Mouse (Mus musculus): ENCODE measurements around the gene Gpr137b. TPM values are rescaled to one million over a fixed set of nuclear protein-coding genes. Genes with fewer than 3 reads are reported as not detected.
"Not testable (repeated sequence)": the region's sequence is repeated elsewhere in the genome, so short reads cannot be mapped to it uniquely, and the experiment has no call there.

The Gpr137b gene
- total and polyA plus RNA-seq, 3 experiments = 0.08 to 2.5 TPM; not detected in 1

DNA sequence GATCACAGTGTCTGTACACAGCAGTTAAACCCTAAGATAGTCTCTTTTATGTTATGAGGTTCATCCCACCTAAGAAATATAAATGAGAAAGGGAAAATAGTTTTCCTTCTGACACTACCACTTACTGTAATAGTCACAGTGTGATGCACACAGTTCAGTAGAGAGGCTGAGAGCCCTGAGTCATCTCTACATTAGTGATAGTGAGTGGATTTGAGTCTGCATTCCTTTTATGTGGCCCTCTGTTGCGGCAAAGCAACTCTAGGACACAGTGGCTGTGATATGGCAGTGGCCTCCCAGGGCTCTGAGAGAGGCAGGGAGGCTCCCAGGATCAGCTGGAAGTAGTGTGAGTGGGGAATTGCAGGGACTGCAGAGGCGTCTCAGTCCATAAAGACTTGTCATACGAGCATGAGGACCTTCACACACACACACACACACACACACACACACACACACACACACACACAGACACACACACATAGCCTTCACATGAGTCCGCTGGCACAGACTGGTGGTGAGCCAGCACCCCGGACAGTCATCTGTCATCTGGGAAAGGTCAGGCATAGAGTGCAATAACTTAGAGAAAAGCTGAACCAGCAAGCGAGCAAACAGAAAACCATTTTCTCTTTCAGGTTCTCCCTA, 10.8 kb upstream of the Gpr137b start:
- not testable (repeated sequence) for H3K79me2 ChIP-seq (ENCODE audit: control insufficient read depth, insufficient read depth, low read length, poor library complexity); H3K9ac ChIP-seq (ENCODE audit: control insufficient read depth, low read depth, low read length, poor library complexity, severe bottlenecking); H3K36me3 ChIP-seq (ENCODE audit: control insufficient read depth in 1 of 2, insufficient read depth in 2 of 2, low read length in 2 of 2); H3K9me3 ChIP-seq (replicated peaks; ENCODE audit: insufficient read depth, low read length); H3K27me3 ChIP-seq (ENCODE audit: control insufficient read depth in 1 of 2, insufficient read depth in 2 of 2, low read length in 2 of 2); H3K27ac ChIP-seq (ENCODE audit: control insufficient read depth, low read depth, low read length); H3K4me1 ChIP-seq (ENCODE audit: control insufficient read depth in 1 of 2, insufficient read depth in 2 of 2, low read length in 2 of 2); H3K4me3 ChIP-seq (ENCODE audit: control insufficient read depth in 1 of 2, insufficient read depth in 1 of 2, low read depth in 2 of 2, low read length in 2 of 2); DNase-seq (ENCODE audit: low read depth, low spot score)

DNA sequence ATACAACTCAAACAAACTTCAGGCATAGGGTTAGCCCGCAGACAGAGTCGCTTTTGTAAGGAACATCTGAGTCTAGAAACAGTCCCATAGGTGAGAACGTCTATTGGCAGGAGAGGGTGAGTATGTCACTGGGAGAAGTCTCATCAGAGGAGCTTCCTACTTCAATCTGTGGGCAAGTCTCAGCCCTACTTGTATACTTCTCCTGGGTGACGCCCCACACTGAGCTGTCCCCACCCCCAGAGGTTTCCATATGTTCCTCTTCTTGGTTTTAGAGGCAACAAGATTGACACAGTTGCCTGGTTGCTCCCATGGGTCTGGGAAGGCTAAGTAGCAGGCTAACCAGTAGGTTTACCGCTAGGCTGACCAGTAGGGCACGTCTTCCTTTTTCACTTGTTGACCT, 10.0 kb upstream of the Gpr137b start:
- H3K27ac ChIP-seq (ENCODE audit: control insufficient read depth, low read depth, low read length); H3K79me2 ChIP-seq (ENCODE audit: control insufficient read depth, insufficient read depth, low read length, poor library complexity); DNase-seq (ENCODE audit: low read depth, low spot score); H3K9me3 ChIP-seq (replicated peaks; ENCODE audit: insufficient read depth, low read length); H3K4me1 ChIP-seq (ENCODE audit: control insufficient read depth in 1 of 2, insufficient read depth in 2 of 2, low read length in 2 of 2); H3K4me3 ChIP-seq (ENCODE audit: control insufficient read depth in 1 of 2, insufficient read depth in 1 of 2, low read depth in 2 of 2, low read length in 2 of 2); H3K36me3 ChIP-seq (ENCODE audit: control insufficient read depth in 1 of 2, insufficient read depth in 2 of 2, low read length in 2 of 2); H3K9ac ChIP-seq (ENCODE audit: control insufficient read depth, low read depth, low read length, poor library complexity, severe bottlenecking); H3K27me3 ChIP-seq (ENCODE audit: control insufficient read depth in 1 of 2, insufficient read depth in 2 of 2, low read length in 2 of 2): not testable (repeated sequence)

DNA sequence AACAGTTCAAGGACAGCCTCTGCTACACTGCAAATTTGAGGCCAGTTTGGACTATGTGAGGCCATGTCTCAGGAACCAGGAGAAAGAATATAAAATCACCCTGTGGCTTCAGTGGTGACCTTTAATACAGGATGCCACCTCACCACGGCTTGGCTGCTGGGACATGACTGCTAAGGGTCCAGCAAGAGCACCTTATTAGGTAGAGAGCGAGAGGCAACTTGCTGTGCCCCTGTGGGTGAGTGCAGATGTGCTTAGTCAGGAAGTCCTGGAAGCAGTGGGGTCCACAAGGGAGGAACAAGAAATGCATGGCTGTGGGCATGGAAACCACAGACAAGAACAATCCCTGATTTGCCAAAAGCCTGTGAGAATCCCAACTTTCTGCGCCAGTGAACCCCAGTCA, 9.6 kb upstream of the Gpr137b start:
- H3K79me2 ChIP-seq (ENCODE audit: control insufficient read depth, insufficient read depth, low read length, poor library complexity); H3K27ac ChIP-seq (ENCODE audit: control insufficient read depth, low read depth, low read length); H3K9me3 ChIP-seq (replicated peaks; ENCODE audit: insufficient read depth, low read length); H3K4me1 ChIP-seq (ENCODE audit: control insufficient read depth in 1 of 2, insufficient read depth in 2 of 2, low read length in 2 of 2); H3K4me3 ChIP-seq (ENCODE audit: control insufficient read depth in 1 of 2, insufficient read depth in 1 of 2, low read depth in 2 of 2, low read length in 2 of 2); DNase-seq (ENCODE audit: low read depth, low spot score); H3K36me3 ChIP-seq (ENCODE audit: control insufficient read depth in 1 of 2, insufficient read depth in 2 of 2, low read length in 2 of 2); H3K9ac ChIP-seq (ENCODE audit: control insufficient read depth, low read depth, low read length, poor library complexity, severe bottlenecking); H3K27me3 ChIP-seq (ENCODE audit: control insufficient read depth in 1 of 2, insufficient read depth in 2 of 2, low read length in 2 of 2): not testable (repeated sequence)

GRCm38 (mm10) chr13:13402818-13403217, 9.0 kb upstream of the Gpr137b start:
- H3K4me3 ChIP-seq (ENCODE audit: control insufficient read depth in 1 of 2, insufficient read depth in 1 of 2, low read depth in 2 of 2, low read length in 2 of 2); H3K27ac ChIP-seq (ENCODE audit: control insufficient read depth, low read depth, low read length); H3K36me3 ChIP-seq (ENCODE audit: control insufficient read depth in 1 of 2, insufficient read depth in 2 of 2, low read length in 2 of 2); H3K9me3 ChIP-seq (replicated peaks; ENCODE audit: insufficient read depth, low read length); H3K79me2 ChIP-seq (ENCODE audit: control insufficient read depth, insufficient read depth, low read length, poor library complexity); H3K9ac ChIP-seq (ENCODE audit: control insufficient read depth, low read depth, low read length, poor library complexity, severe bottlenecking); H3K4me1 ChIP-seq (ENCODE audit: control insufficient read depth in 1 of 2, insufficient read depth in 2 of 2, low read length in 2 of 2); H3K27me3 ChIP-seq (ENCODE audit: control insufficient read depth in 1 of 2, insufficient read depth in 2 of 2, low read length in 2 of 2); DNase-seq (ENCODE audit: low read depth, low spot score): not testable (repeated sequence)

GRCm38 (mm10) chr13:13400851-13401250, 7.0 kb upstream of the Gpr137b start:
- not testable (repeated sequence) for DNase-seq (ENCODE audit: low read depth, low spot score); H3K36me3 ChIP-seq (ENCODE audit: control insufficient read depth in 1 of 2, insufficient read depth in 2 of 2, low read length in 2 of 2); H3K79me2 ChIP-seq (ENCODE audit: control insufficient read depth, insufficient read depth, low read length, poor library complexity); H3K4me3 ChIP-seq (ENCODE audit: control insufficient read depth in 1 of 2, insufficient read depth in 1 of 2, low read depth in 2 of 2, low read length in 2 of 2); H3K27ac ChIP-seq (ENCODE audit: control insufficient read depth, low read depth, low read length); H3K4me1 ChIP-seq (ENCODE audit: control insufficient read depth in 1 of 2, insufficient read depth in 2 of 2, low read length in 2 of 2); H3K27me3 ChIP-seq (ENCODE audit: control insufficient read depth in 1 of 2, insufficient read depth in 2 of 2, low read length in 2 of 2); H3K9ac ChIP-seq (ENCODE audit: control insufficient read depth, low read depth, low read length, poor library complexity, severe bottlenecking); H3K9me3 ChIP-seq (replicated peaks; ENCODE audit: insufficient read depth, low read length)

DNA sequence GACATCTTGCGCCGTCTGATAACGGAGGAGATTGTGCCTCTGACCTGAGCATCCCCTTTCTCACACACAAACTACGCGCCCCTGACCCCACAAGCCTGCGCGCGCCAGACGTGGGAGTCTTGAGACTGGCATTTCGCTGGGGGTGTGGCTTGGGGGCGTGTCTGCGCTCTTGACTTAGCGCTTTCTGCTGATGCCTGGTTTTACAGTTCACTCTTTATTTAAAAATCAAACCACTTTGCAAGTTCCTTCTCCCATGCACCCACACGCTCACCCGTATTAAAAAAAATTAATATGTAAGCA, 232 bp upstream of the Gpr137b start:
- H3K79me2 ChIP-seq (ENCODE audit: control insufficient read depth, insufficient read depth, low read length, poor library complexity); H3K9ac ChIP-seq (ENCODE audit: control insufficient read depth, low read depth, low read length, poor library complexity, severe bottlenecking); H3K4me1 ChIP-seq (ENCODE audit: control insufficient read depth in 1 of 2, insufficient read depth in 2 of 2, low read length in 2 of 2); H3K27me3 ChIP-seq (ENCODE audit: control insufficient read depth in 1 of 2, insufficient read depth in 2 of 2, low read length in 2 of 2); H3K36me3 ChIP-seq (ENCODE audit: control insufficient read depth in 1 of 2, insufficient read depth in 2 of 2, low read length in 2 of 2); H3K9me3 ChIP-seq (replicated peaks; ENCODE audit: insufficient read depth, low read length); H3K27ac ChIP-seq (ENCODE audit: control insufficient read depth, low read depth, low read length); DNase-seq (ENCODE audit: low read depth, low spot score); H3K4me3 ChIP-seq (ENCODE audit: control insufficient read depth in 1 of 2, insufficient read depth in 1 of 2, low read depth in 2 of 2, low read length in 2 of 2): not testable (repeated sequence)

DNA sequence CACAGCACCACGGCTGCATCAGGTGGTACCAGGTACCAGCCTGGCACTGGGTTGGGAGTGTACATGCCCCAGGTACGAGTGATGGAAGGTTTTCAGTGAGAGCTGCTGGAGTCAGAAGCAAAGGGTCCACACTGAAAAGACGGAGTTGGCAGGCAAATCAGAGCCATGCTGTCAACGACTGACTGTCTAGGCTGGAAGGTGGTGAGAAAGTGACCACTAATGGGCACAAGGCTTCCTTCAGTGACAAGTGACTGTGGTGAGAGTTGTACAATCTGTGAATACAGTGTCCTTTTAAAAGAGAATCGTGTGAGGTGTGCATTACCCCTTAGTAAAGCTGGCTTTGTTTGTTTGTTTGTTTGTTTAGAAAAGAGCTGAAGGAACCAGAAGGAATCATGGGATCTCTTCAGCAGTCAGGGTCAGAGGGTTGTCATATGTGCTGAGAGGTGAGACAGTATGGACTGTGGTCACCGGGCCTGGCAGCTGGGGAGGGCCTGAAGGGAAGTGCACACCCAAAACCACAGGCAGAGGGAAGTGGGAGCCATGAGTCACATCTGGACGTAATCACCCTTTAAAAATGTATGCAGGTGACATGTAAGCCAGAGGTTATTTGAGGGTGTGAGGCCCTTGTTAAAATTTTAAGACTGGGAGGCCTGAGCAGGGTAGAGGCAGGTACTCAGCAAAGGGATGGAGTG, 15.5 kb downstream of the Gpr137b start:
- not testable (repeated sequence) for H3K9me3 ChIP-seq (replicated peaks; ENCODE audit: insufficient read depth, low read length); H3K4me1 ChIP-seq (ENCODE audit: control insufficient read depth in 1 of 2, insufficient read depth in 2 of 2, low read length in 2 of 2); H3K9ac ChIP-seq (ENCODE audit: control insufficient read depth, low read depth, low read length, poor library complexity, severe bottlenecking); H3K27ac ChIP-seq (ENCODE audit: control insufficient read depth, low read depth, low read length); H3K4me3 ChIP-seq (ENCODE audit: control insufficient read depth in 1 of 2, insufficient read depth in 1 of 2, low read depth in 2 of 2, low read length in 2 of 2); H3K27me3 ChIP-seq (ENCODE audit: control insufficient read depth in 1 of 2, insufficient read depth in 2 of 2, low read length in 2 of 2); DNase-seq (ENCODE audit: low read depth, low spot score); H3K36me3 ChIP-seq (ENCODE audit: control insufficient read depth in 1 of 2, insufficient read depth in 2 of 2, low read length in 2 of 2); H3K79me2 ChIP-seq (ENCODE audit: control insufficient read depth, insufficient read depth, low read length, poor library complexity)
